Comparison of ENCODE assay signal across 11 mouse cellular contexts in genomic region chr8:128092826-128093225, GRCm38 (mm10).
A peak's percentile ranks its signal among the peaks of the same experiment; 100 is the strongest.
DNase-seq lines count a peak whose midpoint lies in the region; ATAC-seq lines count a peak whose summit lies in the region.
"Had no signal": no experiment of that assay in that cellular context is flagged by ENCODE, and none has a peak within 500 bp of the region (broad histone marks: within the 10 kb centered on the region; RNA-seq: fewer than 3 reads in every experiment).

No protein-coding gene starts in this region.

- no peak overlapping the region for H3K4me2 ChIP-seq in midbrain, embryonic 11.5 days
- H3K4me2 ChIP-seq: embryonic facial prominence, embryonic 13.5 days had no signal

- H3K4me1 ChIP-seq in heart, embryonic 10.5 days, result 0 out of 2 replicates have a peak, but pooled peaks cover 3% of the 10 kb centered on the region
- no peaks in the 10 kb centered on the region for H3K4me1 ChIP-seq in midbrain, embryonic 11.5 days (ENCODE audit: control insufficient read depth, insufficient read depth, low read length)
- H3K4me1 ChIP-seq: embryonic facial prominence, embryonic 13.5 days; megakaryocyte, embryonic 14.5 days had no signal

- 0 out of 2 replicates have a peak, but pooled peaks cover 3% of the 10 kb centered on the region for H3K9me3 ChIP-seq in heart, embryonic 10.5 days
- H3K9me3 ChIP-seq in midbrain, embryonic 11.5 days (ENCODE audit: control insufficient read depth, low read length), result no peaks in the 10 kb centered on the region
- H3K9me3 ChIP-seq: embryonic facial prominence, embryonic 13.5 days had no signal

- DNase-seq in heart, adult 11 months, result peak; percentile 92
- DNase-seq in heart, embryonic 10.5 days (ENCODE audit: low spot score), result no peak
- peak; percentile 7 to 25 for DNase-seq in right cerebral cortex, adult 2 months (ENCODE audit: low spot score in 2 of 2)
- no peak for DNase-seq in right cerebral cortex, adult 18-20 months
- DNase-seq in heart, postnatal 10 days, result peak; percentile 47 to 50
- peak; percentile 24 to 32 for DNase-seq in layer of hippocampus, postnatal 14 days (ENCODE audit: low spot score in 2 of 2)
- DNase-seq in midbrain, embryonic 11.5 days (ENCODE audit: low spot score, missing footprints), result no peak
- no peak for DNase-seq in yolk sac, embryonic 10.5 days (ENCODE audit: low spot score)
- DNase-seq: cerebellum, adult 11-12 months had no signal

- 85% methylated on average over 7 of the region's 7 CpGs for WGBS in heart, embryonic 10.5 days
- WGBS in midbrain, embryonic 11.5 days, result 90% methylated on average over 7 of the region's 7 CpGs

- H3K9ac ChIP-seq in midbrain, embryonic 11.5 days (ENCODE audit: low read length), result no peak overlapping the region
- H3K9ac ChIP-seq: embryonic facial prominence, embryonic 13.5 days had no signal

- no peak overlapping the region for H3K27ac ChIP-seq in heart, embryonic 10.5 days
- H3K27ac ChIP-seq in midbrain, embryonic 11.5 days (ENCODE audit: low read depth, low read length), result no peak overlapping the region
- H3K27ac ChIP-seq: embryonic facial prominence, embryonic 13.5 days had no signal

- intact Hi-C loops in heart, postnatal 10 days (cut with DNase I), result no loop called here

- no peaks in the 10 kb centered on the region for H3K27me3 ChIP-seq in heart, embryonic 10.5 days (ENCODE audit: insufficient read depth, poor library complexity, severe bottlenecking)
- H3K27me3 ChIP-seq in midbrain, embryonic 11.5 days (ENCODE audit: control insufficient read depth, insufficient read depth, low read length), result no peaks in the 10 kb centered on the region; the same call in 1 of the 2 replicates
- H3K27me3 ChIP-seq: embryonic facial prominence, embryonic 13.5 days had no signal

- no peak overlapping the region for H3K4me3 ChIP-seq in heart, embryonic 10.5 days
- H3K4me3 ChIP-seq in midbrain, embryonic 11.5 days (ENCODE audit: low read depth, low read length), result no peak overlapping the region
- H3K4me3 ChIP-seq: embryonic facial prominence, embryonic 13.5 days; megakaryocyte, embryonic 14.5 days had no signal

- no peaks in the 10 kb centered on the region for H3K36me3 ChIP-seq in heart, embryonic 10.5 days
- H3K36me3 ChIP-seq in midbrain, embryonic 11.5 days (ENCODE audit: control insufficient read depth, insufficient read depth, low read length), result no peaks in the 10 kb centered on the region
- H3K36me3 ChIP-seq: embryonic facial prominence, embryonic 13.5 days had no signal

- ATAC-seq in midbrain, embryonic 11.5 days (ENCODE audit: low FRiP score), result no peak

Comparison
In these comparisons a context has a peak if more than half of its experiments do, and no peak if none do; other contexts are left out.
1. DNase-seq: peak in heart, adult 11 months (single experiment), right cerebral cortex, adult 2 months (2 of 2), heart, postnatal 10 days (2 of 2) and layer of hippocampus, postnatal 14 days (2 of 2); none in heart, embryonic 10.5 days (single experiment), right cerebral cortex, adult 18-20 months (single experiment), midbrain, embryonic 11.5 days (single experiment) and yolk sac, embryonic 10.5 days (single experiment).